Mouse (Mus musculus): Measurements from ENCODE around the gene Acss2. TPM values are rescaled to one million over a fixed set of nuclear protein-coding genes. Genes with fewer than 3 reads are reported as not detected.

Gene Acss2
- polyA plus RNA-seq, 1 experiment from 2014 or later: 20.6 TPM

- Histone ChIP-seq H3K4me2 (ENCODE audit: low read depth, low read length, severe bottlenecking) (no peak overlapping the region), H3K4me1 (replicated peaks; ENCODE audit: control insufficient read depth, insufficient read depth, low read length) (no peaks in the 10 kb centered on the region), H3K9ac (ENCODE audit: low read length) (no peak overlapping the region), H3K36me3 (ENCODE audit: control insufficient read depth, insufficient read depth, low read length) (no peaks in the 10 kb centered on the region), H3K9me3 (ENCODE audit: control insufficient read depth, low read length) (no peaks in the 10 kb centered on the region), H3K27ac (ENCODE audit: low read depth, low read length) (no peak overlapping the region), H3K27me3 (ENCODE audit: control insufficient read depth, insufficient read depth, low read length) (no peaks in the 10 kb centered on the region), H3K4me3 (ENCODE audit: low read depth, low read length) (no peak overlapping the region)
- 89% methylated on average over 4 of the region's 4 CpGs for WGBS
- no peak for ATAC-seq (replicated peaks; ENCODE audit: low FRiP score)
- no peak for DNase-seq (ENCODE audit: low spot score)
Measured at GRCm38 (mm10) chr2:155606360-155606759, 88.6 kb downstream of the Acss2 start.

- H3K27me3 ChIP-seq (ENCODE audit: control insufficient read depth, insufficient read depth, low read length): no peaks in the 10 kb centered on the region
- no peak within 1 kb of the TSS for H3K27ac ChIP-seq (ENCODE audit: low read depth, low read length)
- 52% methylated on average over 4 of the region's 4 CpGs for WGBS
- no peaks in the 10 kb centered on the region for H3K36me3 ChIP-seq (ENCODE audit: control insufficient read depth, insufficient read depth, low read length)
- ATAC-seq (replicated peaks; ENCODE audit: low FRiP score) (no peak), DNase-seq (ENCODE audit: low spot score) (no peak)
- H3K9ac ChIP-seq (ENCODE audit: low read length): no peak within 1 kb of the TSS
- H3K9me3 ChIP-seq (ENCODE audit: control insufficient read depth, low read length): no peaks in the 10 kb centered on the region
- H3K4me3 ChIP-seq (ENCODE audit: low read depth, low read length): no peak within 1 kb of the TSS
- H3K4me2 ChIP-seq (ENCODE audit: low read depth, low read length, severe bottlenecking): no peak within 1 kb of the TSS
- H3K4me1 ChIP-seq (replicated peaks; ENCODE audit: control insufficient read depth, insufficient read depth, low read length): no peaks in the 10 kb centered on the region
Measured at GRCm38 (mm10) chr2:155610978-155611377, 93.2 kb downstream of the Acss2 start, which contains the start of gene Myh7b. Myh7b (plus strand) TSS chr2:155611212.

GRCm38 (mm10) chr2:155611834-155612550 lies 94.2 kb downstream of the Acss2 start:
- Histone ChIP-seq H3K27ac (ENCODE audit: low read depth, low read length) (no peak overlapping the region), H3K4me2 (ENCODE audit: low read depth, low read length, severe bottlenecking) (no peak overlapping the region), H3K4me1 (replicated peaks; ENCODE audit: control insufficient read depth, insufficient read depth, low read length) (no peaks in the 10 kb centered on the region), H3K27me3 (ENCODE audit: control insufficient read depth, insufficient read depth, low read length) (no peaks in the 10 kb centered on the region), H3K36me3 (ENCODE audit: control insufficient read depth, insufficient read depth, low read length) (no peaks in the 10 kb centered on the region), H3K4me3 (ENCODE audit: low read depth, low read length) (no peak overlapping the region), H3K9ac (ENCODE audit: low read length) (no peak overlapping the region), H3K9me3 (ENCODE audit: control insufficient read depth, low read length) (no peaks in the 10 kb centered on the region)
- 87% methylated on average over 9 of the region's 9 CpGs for WGBS
- DNase-seq (ENCODE audit: low spot score): no peak
- ATAC-seq (replicated peaks; ENCODE audit: low FRiP score): no peak

DNA sequence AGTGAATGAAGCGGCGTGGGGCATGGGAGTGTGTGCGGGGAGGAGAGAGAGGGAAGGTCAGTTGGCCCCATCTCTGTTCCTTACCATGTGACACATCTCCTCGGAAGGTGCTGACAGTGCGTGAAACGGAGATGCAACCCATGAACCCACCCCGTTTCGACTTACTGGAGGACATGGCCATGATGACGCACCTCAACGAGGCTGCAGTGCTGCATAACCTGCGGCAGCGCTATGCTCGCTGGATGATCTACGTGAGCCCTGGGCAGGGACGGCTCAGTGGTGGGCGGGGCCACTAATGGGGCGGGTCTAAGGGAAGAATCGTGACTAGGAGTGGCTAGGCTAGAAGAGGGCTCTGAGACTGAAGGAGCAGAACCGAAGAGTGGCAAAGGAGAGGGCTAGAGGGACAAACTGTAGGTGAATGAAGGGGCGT lies 95.6 kb downstream of the Acss2 start:
- no peaks in the 10 kb centered on the region for H3K27me3 ChIP-seq (ENCODE audit: control insufficient read depth, insufficient read depth, low read length)
- peak; percentile 79 for DNase-seq (ENCODE audit: low spot score)
- 3% methylated on average over 20 of the region's 20 CpGs for WGBS
- ATAC-seq (replicated peaks; ENCODE audit: low FRiP score): peak; percentile 76
- no peaks in the 10 kb centered on the region for H3K9me3 ChIP-seq (ENCODE audit: control insufficient read depth, low read length)
- no peak overlapping the region for H3K27ac ChIP-seq (ENCODE audit: low read depth, low read length)
- no peak overlapping the region for H3K9ac ChIP-seq (ENCODE audit: low read length)
- no peaks in the 10 kb centered on the region for H3K4me1 ChIP-seq (replicated peaks; ENCODE audit: control insufficient read depth, insufficient read depth, low read length)
- peak overlapping the region; percentile 41 for H3K4me2 ChIP-seq (ENCODE audit: low read depth, low read length, severe bottlenecking)
- H3K4me3 ChIP-seq (ENCODE audit: low read depth, low read length): peak overlapping the region; percentile 18; the same call in 1 of the 2 replicates
- H3K36me3 ChIP-seq (ENCODE audit: control insufficient read depth, insufficient read depth, low read length): no peaks in the 10 kb centered on the region

DNA sequence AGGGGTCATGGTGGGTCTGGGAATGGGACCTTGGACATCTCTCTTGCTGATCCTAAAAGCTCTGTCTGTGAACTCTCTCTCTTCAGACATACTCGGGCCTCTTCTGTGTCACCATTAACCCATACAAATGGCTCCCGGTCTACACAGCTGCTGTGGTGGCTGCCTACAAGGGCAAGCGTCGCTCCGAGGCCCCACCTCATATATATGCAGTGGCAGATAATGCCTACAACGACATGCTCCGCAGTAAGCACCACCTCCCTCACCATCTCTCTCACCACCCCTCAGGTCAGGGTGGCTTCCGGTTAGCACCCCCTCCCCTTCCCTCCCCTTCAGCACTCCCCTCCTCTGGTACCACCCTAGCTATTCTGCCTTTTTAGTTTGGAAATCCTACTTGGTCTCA lies 96.2 kb downstream of the Acss2 start:
- Histone ChIP-seq H3K36me3 (ENCODE audit: control insufficient read depth, insufficient read depth, low read length) (no peaks in the 10 kb centered on the region), H3K9ac (ENCODE audit: low read length) (no peak overlapping the region), H3K4me2 (ENCODE audit: low read depth, low read length, severe bottlenecking) (peak overlapping the region; percentile 41; the same call in 1 of the 2 replicates), H3K4me3 (ENCODE audit: low read depth, low read length) (no peak overlapping the region), H3K27ac (ENCODE audit: low read depth, low read length) (no peak overlapping the region), H3K9me3 (ENCODE audit: control insufficient read depth, low read length) (no peaks in the 10 kb centered on the region), H3K27me3 (ENCODE audit: control insufficient read depth, insufficient read depth, low read length) (no peaks in the 10 kb centered on the region), H3K4me1 (replicated peaks; ENCODE audit: control insufficient read depth, insufficient read depth, low read length) (no peaks in the 10 kb centered on the region)
- 75% methylated on average over 8 of the region's 8 CpGs for WGBS
- DNase-seq (ENCODE audit: low spot score): no peak
- no peak for ATAC-seq (replicated peaks; ENCODE audit: low FRiP score)

DNA sequence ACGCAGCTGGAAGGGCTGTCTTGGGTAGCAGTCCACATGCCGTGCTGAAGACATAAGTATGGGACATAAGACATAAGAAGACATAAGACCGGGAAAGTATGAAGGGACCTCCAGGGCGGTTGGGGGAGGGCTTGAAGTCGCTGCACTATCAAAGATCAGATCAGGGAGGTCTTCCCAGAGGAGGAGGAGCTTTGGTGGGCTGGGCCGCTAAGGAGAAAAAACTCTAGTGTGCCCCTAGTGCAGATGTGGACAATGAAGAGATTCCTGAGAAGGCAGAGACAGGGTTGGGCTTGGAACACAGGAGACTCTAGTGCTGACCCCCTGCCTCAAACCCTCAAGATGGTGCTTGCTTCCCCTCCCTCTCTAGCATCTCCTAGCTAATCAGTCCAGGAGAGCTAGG lies 99.2 kb downstream of the Acss2 start:
- Histone ChIP-seq H3K9me3 (ENCODE audit: control insufficient read depth, low read length) (no peaks in the 10 kb centered on the region), H3K36me3 (ENCODE audit: control insufficient read depth, insufficient read depth, low read length) (no peaks in the 10 kb centered on the region), H3K27ac (ENCODE audit: low read depth, low read length) (no peak overlapping the region), H3K4me2 (ENCODE audit: low read depth, low read length, severe bottlenecking) (no peak overlapping the region), H3K27me3 (ENCODE audit: control insufficient read depth, insufficient read depth, low read length) (no peaks in the 10 kb centered on the region), H3K9ac (ENCODE audit: low read length) (no peak overlapping the region), H3K4me1 (replicated peaks; ENCODE audit: control insufficient read depth, insufficient read depth, low read length) (no peaks in the 10 kb centered on the region), H3K4me3 (ENCODE audit: low read depth, low read length) (no peak overlapping the region)
- DNase-seq (ENCODE audit: low spot score) (no peak), ATAC-seq (replicated peaks; ENCODE audit: low FRiP score) (no peak)
- 56% methylated on average over 6 of the region's 6 CpGs for WGBS

- Histone ChIP-seq H3K36me3 (ENCODE audit: control insufficient read depth, insufficient read depth, low read length) (no peaks in the 10 kb centered on the region), H3K4me2 (ENCODE audit: low read depth, low read length, severe bottlenecking) (no peak overlapping the region), H3K9ac (ENCODE audit: low read length) (no peak overlapping the region), H3K4me3 (ENCODE audit: low read depth, low read length) (no peak overlapping the region), H3K4me1 (replicated peaks; ENCODE audit: control insufficient read depth, insufficient read depth, low read length) (no peaks in the 10 kb centered on the region), H3K9me3 (ENCODE audit: control insufficient read depth, low read length) (no peaks in the 10 kb centered on the region), H3K27me3 (ENCODE audit: control insufficient read depth, insufficient read depth, low read length) (no peaks in the 10 kb centered on the region), H3K27ac (ENCODE audit: low read depth, low read length) (no peak overlapping the region)
- WGBS: 21% methylated on average over 8 of the region's 8 CpGs
- ATAC-seq (replicated peaks; ENCODE audit: low FRiP score): peak; percentile 53; the same call in 1 of the 2 replicates
- DNase-seq (ENCODE audit: low spot score): peak; percentile 93
Measured at GRCm38 (mm10) chr2:155619817-155620216, 102.1 kb downstream of the Acss2 start.

GRCm38 (mm10) chr2:155622606-155623005 lies 104.9 kb downstream of the Acss2 start:
- peaks cover 5% of the 10 kb centered on the region for H3K27me3 ChIP-seq (ENCODE audit: control insufficient read depth, insufficient read depth, low read length)
- no peak overlapping the region for H3K27ac ChIP-seq (ENCODE audit: low read depth, low read length)
- 30% methylated on average over 11 of the region's 11 CpGs for WGBS
- H3K9ac ChIP-seq (ENCODE audit: low read length): no peak overlapping the region
- H3K9me3 ChIP-seq (ENCODE audit: control insufficient read depth, low read length): no peaks in the 10 kb centered on the region
- H3K4me1 ChIP-seq (replicated peaks; ENCODE audit: control insufficient read depth, insufficient read depth, low read length): no peaks in the 10 kb centered on the region
- ATAC-seq (replicated peaks; ENCODE audit: low FRiP score) (no peak), DNase-seq (ENCODE audit: low spot score) (no peak)
- H3K4me2 ChIP-seq (ENCODE audit: low read depth, low read length, severe bottlenecking): no peak overlapping the region
- no peaks in the 10 kb centered on the region for H3K36me3 ChIP-seq (ENCODE audit: control insufficient read depth, insufficient read depth, low read length)
- H3K4me3 ChIP-seq (ENCODE audit: low read depth, low read length): no peak overlapping the region

DNA sequence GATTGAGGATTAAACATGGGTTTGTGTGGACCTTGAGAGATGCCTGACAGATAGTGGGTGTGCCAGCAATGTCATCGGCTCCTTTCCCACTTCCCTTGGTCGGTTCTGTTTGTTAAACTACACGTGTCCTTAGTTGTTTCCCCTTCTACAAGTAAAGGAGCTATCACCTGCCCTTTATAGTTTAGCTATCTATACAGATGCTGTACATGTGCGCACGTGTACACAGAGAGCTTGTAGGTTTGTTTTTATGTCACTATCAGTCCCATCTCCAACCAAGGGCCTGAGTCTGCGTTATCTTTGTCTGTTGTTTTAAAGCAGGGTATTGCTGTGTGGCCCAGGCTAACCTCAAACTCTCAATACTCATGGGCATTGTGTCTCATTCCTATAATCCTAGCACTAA lies 106.2 kb downstream of the Acss2 start:
- WGBS: 92% methylated on average over 6 of the region's 6 CpGs

More for the DNA sequence above, 106.2 kb downstream of the Acss2 start:
- ATAC-seq (replicated peaks; ENCODE audit: low FRiP score): no peak
- Histone ChIP-seq H3K27ac (ENCODE audit: low read depth, low read length) (no peak overlapping the region), H3K4me3 (ENCODE audit: low read depth, low read length) (no peak overlapping the region), H3K9me3 (ENCODE audit: control insufficient read depth, low read length) (no peaks in the 10 kb centered on the region), H3K4me1 (replicated peaks; ENCODE audit: control insufficient read depth, insufficient read depth, low read length) (no peaks in the 10 kb centered on the region), H3K27me3 (ENCODE audit: control insufficient read depth, insufficient read depth, low read length) (peaks cover 19% of the 10 kb centered on the region), H3K4me2 (ENCODE audit: low read depth, low read length, severe bottlenecking) (no peak overlapping the region), H3K9ac (ENCODE audit: low read length) (no peak overlapping the region), H3K36me3 (ENCODE audit: control insufficient read depth, insufficient read depth, low read length) (no peaks in the 10 kb centered on the region)
- no peak for DNase-seq (ENCODE audit: low spot score)

Measured in forebrain, embryonic 11.5 days (tissue).